Mouse (Mus musculus) retina, postnatal 7 days (tissue): ENCODE data around the gene Nell2.
"Not testable (repeated sequence)": the region's sequence is repeated elsewhere in the genome, so short reads cannot be mapped to it uniquely, and the experiment has no call there.

Source experiments
- DNase-seq: peaks from one replicate; pipeline ENCODE4 v3.0.0-alpha.2; 2012; ENCODE audit warnings: low read depth, low spot score

Gene Nell2

DNA sequence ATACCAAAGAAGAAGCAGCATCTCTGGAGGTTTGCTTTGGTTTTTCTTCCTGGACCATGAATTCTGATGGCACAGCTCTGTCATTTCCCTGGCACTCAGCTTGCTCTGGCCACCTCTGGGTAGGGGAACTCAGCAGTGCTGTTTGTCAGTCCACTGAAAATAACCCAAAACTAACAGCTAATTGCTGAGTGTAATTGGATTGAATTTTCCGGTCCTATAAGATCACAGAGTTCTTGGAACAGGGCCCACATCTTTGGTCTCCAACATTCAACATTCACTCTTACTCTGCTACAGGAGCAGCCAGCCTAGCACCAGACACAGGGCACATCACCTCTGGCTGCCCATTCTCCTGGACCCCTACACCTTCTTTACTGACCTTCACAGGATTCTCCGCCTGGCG is 287.2 kb downstream of the Nell2 start:
- DNase-seq: no peak

GRCm38 (mm10) chr15:95237021-95237420 is 291.3 kb downstream of the Nell2 start:
- not testable (repeated sequence) for DNase-seq

GRCm38 (mm10) chr15:95236509-95236908 is 291.9 kb downstream of the Nell2 start:
- no peak for DNase-seq

GRCm38 (mm10) chr15:95231171-95231570 is 297.2 kb downstream of the Nell2 start:
- no peak for DNase-seq

DNA sequence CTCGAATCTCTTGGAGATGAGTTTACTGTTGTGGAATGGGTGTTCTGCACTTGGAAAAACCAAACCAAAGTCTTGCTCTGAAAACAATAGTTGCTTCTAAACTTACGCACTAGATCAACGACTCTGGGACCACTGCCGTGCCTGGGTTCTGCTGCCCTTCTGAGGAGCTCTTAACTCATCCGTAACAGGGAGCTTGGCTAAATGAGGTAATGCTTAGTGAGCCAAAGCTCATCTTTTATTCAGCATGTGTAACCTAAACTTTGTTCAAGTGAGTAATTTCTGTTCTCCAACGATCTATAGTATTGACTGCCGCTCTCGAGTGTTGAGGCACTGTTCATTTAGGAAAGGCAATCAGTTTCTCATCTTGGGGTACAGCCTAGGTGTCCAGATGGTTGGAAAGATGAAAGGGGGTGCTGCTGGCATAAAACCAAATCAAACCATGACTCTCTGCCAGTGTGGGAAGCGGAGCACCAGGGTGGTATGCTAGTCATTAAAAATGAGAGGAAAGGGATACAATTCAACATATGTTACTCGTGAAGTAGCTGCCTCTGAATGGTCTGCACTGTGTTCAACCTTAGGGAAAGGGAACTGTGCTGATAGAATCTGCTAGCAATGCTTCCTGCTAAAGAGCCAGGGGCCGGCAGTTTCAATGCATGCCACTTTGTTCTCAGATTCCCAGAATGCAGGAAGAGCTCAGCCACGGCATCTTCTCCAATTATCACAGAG is 311.6 kb downstream of the Nell2 start:
- no peak for DNase-seq

GRCm38 (mm10) chr15:95210551-95210950 is 317.8 kb downstream of the Nell2 start:
- no peak for DNase-seq

GRCm38 (mm10) chr15:95209186-95209585 is 319.2 kb downstream of the Nell2 start:
- DNase-seq: no peak

GRCm38 (mm10) chr15:95193661-95194280 is 334.6 kb downstream of the Nell2 start:
- no peak for DNase-seq

GRCm38 (mm10) chr15:95192951-95193350 is 335.4 kb downstream of the Nell2 start:
- no peak for DNase-seq

DNA sequence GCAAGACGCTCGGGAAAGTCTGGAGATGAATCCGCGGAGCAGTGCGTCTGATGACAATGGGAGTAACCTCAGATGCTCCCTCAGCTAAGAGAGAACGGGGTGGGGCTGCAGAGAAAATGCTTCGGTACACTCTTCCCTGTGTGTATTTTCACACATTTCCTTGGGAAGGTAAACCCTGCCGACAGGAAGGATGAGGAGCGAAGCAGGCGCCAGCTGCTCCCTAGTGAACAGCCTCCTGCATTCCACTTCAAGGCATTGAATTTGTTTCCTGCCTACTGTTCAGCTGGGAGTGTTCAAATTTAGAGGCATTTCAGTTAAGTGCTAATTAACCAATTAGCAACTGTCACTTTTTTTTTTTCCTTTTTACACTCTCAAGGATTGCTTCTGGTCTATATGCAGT is 342.1 kb downstream of the Nell2 start:
- no peak for DNase-seq

GRCm38 (mm10) chr15:95185419-95185818 is 342.9 kb downstream of the Nell2 start:
- DNase-seq: no peak

- DNase-seq: no peak
These were observed 344.9 kb downstream of the Nell2 start for GRCm38 (mm10) chr15:95183450-95183849.

DNA sequence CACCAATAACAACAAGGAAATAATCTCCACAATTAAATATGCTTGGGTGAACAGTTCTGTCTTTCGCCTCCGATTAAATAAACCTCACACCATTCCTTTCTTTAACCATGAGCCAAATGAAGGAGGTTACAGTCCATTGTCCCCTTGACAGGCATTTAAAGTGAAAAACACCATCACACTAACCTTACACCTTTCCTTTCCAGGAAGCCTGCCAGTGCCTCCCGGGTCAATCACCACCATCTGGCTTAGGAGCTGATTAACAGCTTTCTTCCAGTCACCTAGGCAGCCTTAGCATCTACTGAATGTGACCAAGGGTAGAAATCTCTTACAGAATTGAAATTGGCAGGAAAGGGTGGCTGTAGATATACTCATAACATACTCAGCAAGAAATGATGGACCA is 371.5 kb downstream of the Nell2 start:
- no peak for DNase-seq

DNA sequence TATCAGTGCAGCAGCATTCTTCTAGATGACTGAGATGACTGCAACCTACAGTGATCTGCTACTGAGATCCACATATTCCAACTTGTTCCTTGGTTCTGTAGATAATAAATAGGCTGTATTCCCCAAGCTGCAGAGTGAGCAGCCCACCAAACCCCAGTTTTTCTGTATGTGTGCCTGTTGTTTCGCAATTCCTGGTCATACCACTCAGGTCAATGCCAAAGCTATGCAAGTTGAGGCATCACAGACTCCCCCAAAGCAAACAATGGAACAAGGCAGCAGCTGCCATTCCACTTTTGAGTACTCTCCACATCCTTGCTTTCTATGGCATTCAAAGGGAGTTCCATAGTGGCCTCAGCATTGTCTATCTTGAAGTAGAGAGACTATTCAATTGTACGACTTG is 383.2 kb downstream of the Nell2 start:
- DNase-seq: no peak

GRCm38 (mm10) chr15:95144131-95144530 is 384.2 kb downstream of the Nell2 start:
- no peak for DNase-seq

GRCm38 (mm10) chr15:95138709-95139409 is 389.5 kb downstream of the Nell2 start:
- no peak for DNase-seq

DNA sequence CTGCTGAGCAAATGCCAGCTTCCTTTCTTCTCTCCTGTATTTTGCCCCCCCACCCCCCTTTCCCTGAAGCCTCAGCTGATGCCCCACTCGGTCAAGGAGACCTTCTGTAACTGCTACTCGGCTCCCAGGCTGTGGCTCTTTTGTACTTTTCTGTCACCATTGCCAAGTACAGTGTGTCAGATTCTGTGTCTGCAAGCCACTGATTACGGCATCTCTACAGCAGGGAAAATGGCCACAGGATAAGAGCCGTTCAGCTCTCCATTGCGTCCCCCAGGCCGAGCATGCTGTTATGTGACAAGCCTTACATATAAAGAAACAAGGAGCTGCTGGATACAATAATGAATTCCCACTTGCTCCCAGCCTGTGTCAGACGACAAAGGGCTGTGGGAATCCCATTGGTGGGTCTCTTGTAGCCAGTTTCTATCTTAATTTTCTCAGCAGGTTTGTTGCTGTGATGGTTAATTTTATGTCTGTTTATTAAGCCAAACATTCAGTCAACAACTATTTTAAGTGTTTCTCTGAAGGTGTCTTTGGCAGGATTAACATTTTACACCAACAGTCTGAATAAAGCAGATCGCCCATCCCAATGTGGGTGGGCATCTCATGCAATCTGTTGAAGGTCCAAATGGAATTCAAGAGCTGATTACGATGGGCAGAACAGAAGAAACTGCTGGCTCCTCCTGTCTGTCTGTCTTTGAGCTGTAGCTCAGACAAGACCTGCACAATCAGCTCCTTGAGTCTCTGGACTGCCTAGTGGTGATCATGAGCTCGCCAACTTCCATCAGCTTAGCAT is 391.1 kb downstream of the Nell2 start:
- DNase-seq: no peak

GRCm38 (mm10) chr15:95135926-95136609 is 392.3 kb downstream of the Nell2 start:
- DNase-seq: no peak

- no peak for DNase-seq
These were observed 397.0 kb downstream of the Nell2 start for GRCm38 (mm10) chr15:95131401-95131800.

DNA sequence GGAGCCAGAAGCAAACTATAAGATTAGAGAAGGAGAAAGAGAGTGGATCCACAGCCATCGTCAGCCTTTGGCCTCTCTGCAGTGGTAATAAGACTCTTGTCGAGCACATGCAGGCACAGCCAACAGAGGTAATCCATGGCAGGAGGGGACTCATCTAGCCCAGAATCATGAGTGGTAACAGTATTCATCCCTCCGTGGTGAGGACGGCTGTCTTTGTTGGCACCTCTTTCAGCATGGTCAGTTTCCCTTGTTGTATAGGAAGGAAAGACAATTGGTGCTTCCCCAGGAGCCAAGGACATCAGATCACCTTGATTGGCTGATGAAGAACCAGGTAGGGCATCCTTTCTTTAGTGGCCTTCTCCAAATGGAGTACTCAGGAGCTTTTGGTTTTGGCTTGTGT is 419.7 kb downstream of the Nell2 start:
- DNase-seq: no peak

DNA sequence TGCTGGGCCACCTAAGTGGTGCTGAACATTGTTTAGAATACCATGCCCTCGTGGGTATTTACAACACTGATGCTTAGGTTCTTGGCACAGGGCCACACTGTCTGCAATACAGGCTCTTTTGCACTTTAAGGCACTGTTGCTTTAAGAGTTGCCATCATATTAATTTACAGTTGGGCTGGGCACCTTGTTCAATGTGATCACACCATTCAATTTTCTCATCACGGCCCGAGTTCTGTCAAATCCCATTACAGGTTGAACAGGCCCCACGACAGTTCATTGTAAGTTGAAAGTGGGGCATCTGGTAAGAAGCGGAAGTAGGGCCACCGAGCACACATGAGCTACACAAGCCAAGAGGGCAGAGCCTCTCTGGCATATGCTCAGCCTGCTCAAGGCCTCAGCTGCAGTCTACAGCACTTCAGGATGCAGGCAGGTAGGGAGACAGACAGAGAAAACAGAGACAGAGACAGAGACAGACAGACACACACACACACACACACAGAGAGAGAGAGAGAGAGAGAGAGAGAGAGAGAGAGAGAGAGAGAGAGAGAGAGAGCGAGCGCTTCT is 421.0 kb downstream of the Nell2 start:
- no peak for DNase-seq
